Mouse (Mus musculus) lung, adult 2 months (tissue): ENCODE data around the gene Dnase1l2. TPM values are rescaled to one million over a fixed set of nuclear protein-coding genes. Genes with fewer than 3 reads are reported as not detected.

Experiments used
- DNase-seq: peaks from one replicate; pipeline ENCODE4 v3.0.0; 2022
- H3K4me1 ChIP-seq: fragments of 200-500 bp; 2 replicates; pipeline ENCODE4 v1.6.1; 2011; ENCODE audit warnings: low read length; ENCODE audit not compliant: control insufficient read depth, insufficient read depth
- H3K4me3 ChIP-seq: fragments of 200-500 bp; replicated peaks from 2 replicates; pipeline ENCODE3; 2011; ENCODE audit warnings: low read depth, mild to moderate bottlenecking, control low read depth, low read length; ENCODE audit errors: extremely low read depth
- CTCF ChIP-seq: fragments of 200-500 bp; IDR thresholded peaks from 2 replicates; pipeline ENCODE4 v1.5.1; 2011; ENCODE audit warnings: mild to moderate bottlenecking, low read length, control low read depth; ENCODE audit not compliant: insufficient read depth
- POLR2A ChIP-seq: fragments of 200-500 bp; IDR thresholded peaks from 2 replicates; pipeline ENCODE4 v1.6.1; 2011; ENCODE audit warnings: low read depth, mild to moderate bottlenecking, control low read depth, low read length, borderline replicate concordance; ENCODE audit errors: extremely low read depth
- WGBS: fragments of 180-500 bp; shearing (Covaris S2); methylation state at CpG from one replicate; pipeline ENCODE4 v1.1.7; 2018; 5-methylcytosine and 5-hydroxymethylcytosine counted together
- polyA plus RNA-seq: library from polyadenylated mRNA; depleted of rRNA; stranded (reverse); fragments of >200 nt; gene quantifications from 2 replicates; pipeline ENCODE4 v1.2.3, GENCODE M21; 2012

The Dnase1l2 gene
- polyA plus RNA-seq, 1 experiment = 22.4 TPM

DNA sequence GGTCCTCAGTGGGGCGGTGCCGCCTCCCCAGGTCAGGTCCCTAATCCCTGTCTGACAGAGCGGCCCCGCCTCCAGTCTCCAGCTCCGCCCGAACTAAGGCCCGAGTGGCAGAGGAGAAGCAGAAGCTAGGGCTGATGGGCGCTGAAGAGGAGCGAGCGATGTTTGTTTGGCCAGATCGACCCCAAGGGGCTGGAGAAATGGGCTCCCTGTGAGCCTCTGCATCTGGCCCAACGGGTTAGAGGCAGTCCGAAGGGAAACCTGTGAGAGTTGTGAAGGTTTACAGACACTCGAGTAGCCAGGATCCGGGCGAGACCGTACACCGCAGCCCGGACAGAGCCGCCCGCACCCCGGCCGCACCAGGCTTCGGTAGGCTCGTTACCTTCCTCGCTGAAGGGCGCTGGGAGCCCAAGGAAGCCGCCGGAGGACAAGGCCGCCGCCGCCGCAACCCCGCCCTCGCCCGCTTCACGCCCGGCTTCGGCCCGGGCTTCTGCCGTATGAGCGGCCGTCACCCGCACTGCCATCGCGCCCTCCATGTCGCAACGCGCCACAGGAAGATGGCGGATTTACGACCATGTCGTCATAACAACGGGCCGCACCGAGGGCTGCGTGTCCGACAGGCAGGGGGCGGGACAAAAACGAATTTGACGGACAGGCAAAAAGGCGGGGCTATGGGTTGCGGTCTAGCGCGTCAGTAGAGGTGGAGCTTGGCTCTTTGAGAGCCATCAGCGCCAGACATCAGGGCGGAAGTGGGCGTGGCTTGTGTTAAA is 12.0 kb upstream of the Dnase1l2 start:
- peak overlapping the region; percentile 87 for H3K4me3 ChIP-seq
- under 1% methylated on average over 67 of the region's 67 CpGs for WGBS
- H3K4me1 ChIP-seq = no peaks in the 10 kb centered on the region; the same call in 1 of the 2 replicates
- TF ChIP-seq POLR2A = peak; percentile 90; the same call in 1 of the 2 replicates
- TF ChIP-seq CTCF = no peak
- DNase-seq = peak; percentile 99

DNA sequence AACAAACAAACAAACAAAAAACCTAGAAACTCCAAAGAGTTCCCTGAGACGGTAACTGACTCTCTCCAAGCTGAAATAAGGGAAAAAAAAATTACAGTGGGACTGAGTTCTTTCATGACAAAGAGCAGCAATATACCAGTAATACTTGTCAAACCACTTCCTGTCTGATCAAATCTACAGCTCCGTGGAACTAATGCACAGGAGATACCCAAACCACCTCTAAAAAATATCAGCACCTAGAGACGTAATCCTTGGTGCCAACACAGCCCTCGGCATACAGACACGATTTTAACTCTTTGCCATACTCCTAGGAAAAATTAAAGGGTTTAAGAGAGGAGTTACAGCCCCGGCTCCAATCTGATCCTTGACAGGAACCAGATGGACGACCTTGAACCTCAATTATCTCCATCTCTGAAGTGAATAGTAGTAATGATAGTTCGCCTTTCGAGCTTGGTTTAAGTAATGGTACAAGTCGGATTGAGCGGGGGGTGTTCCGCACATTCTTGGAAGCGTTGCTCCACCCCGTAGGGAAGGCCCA is 11.4 kb upstream of the Dnase1l2 start:
- peak overlapping the region; percentile 87 for H3K4me3 ChIP-seq
- H3K4me1 ChIP-seq = no peaks in the 10 kb centered on the region; the same call in 1 of the 2 replicates
- DNase-seq = no peak
- 2% methylated on average over 14 of the region's 14 CpGs for WGBS
- TF ChIP-seq CTCF (no peak), POLR2A (no peak)

DNA sequence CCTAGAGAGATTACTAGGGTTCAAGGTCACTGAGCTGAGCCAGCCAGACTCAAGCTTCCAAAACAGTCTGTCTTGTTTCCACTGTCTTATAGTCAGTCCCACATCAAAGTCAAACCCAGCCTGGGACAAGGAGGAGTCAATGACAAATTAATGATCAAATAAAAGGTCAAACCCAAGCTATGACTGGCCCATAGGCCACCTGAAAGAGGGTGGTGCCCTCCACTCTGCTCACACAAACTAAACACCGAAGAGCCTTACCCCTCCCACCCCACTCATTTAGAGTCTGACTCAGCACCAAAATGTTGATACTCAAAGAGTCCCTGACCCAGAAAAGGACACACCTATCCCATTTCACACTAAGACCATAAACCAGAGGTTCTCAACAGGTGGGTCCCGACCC is 10.5 kb upstream of the Dnase1l2 start:
- no peak for DNase-seq
- no peaks in the 10 kb centered on the region; the same call in 1 of the 2 replicates for H3K4me1 ChIP-seq
- TF ChIP-seq CTCF (no peak), POLR2A (no peak)
- WGBS = 58% methylated on average over 2 of the region's 2 CpGs
- H3K4me3 ChIP-seq = no peak overlapping the region

DNA sequence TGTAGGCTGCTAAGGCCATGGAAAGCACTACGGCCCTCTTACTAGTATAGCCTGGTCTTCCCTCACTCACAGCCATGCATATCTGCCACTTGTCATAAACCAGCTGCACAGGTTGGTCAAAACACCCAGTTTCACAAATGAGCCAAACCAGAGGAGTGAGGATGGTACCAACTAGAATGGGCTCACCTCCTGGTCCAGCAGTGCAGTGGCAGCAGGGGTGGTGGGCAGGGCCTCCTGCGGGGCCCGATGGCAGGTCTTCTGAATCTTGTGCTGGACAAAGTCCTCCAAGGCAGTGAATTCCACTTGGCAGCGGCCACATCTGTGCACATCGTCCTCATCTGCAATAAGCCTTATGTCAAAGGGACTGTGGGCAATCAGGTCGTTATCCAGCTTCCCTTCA is 8.3 kb upstream of the Dnase1l2 start:
- H3K4me3 ChIP-seq = no peak overlapping the region
- TF ChIP-seq CTCF (no peak), POLR2A (no peak)

DNA sequence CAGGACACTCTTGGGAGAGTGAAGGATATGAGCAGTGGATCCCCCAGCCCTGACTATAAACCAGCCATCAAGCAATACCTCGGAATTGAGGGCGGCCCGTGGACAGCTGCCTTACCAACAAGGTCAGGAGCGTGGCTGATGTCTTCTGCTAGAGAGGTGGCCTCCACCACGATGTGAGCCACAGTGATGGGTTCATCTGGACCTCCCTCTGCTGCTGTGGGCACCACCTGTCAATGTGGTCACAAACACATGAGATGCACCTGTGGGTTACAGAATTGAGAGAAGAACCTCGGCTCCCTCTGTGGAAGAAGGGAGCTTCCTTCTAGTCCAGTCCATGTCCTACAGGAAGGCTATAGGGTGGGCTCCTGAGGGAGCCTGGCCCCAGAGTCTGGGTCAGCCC is 6.6 kb upstream of the Dnase1l2 start:
- TF ChIP-seq POLR2A (no peak), CTCF (no peak)
- WGBS = 89% methylated on average over 6 of the region's 6 CpGs
- Histone ChIP-seq H3K4me3 (no peak overlapping the region), H3K4me1 (no peaks in the 10 kb centered on the region; the same call in 1 of the 2 replicates)
- DNase-seq = no peak

More for the DNA sequence above, 8.3 kb upstream of the Dnase1l2 start:
- whole genome bisulfite sequencing = 96% methylated on average over 6 of the region's 6 CpGs
- DNase-seq = no peak
- H3K4me1 ChIP-seq = no peaks in the 10 kb centered on the region; the same call in 1 of the 2 replicates

DNA sequence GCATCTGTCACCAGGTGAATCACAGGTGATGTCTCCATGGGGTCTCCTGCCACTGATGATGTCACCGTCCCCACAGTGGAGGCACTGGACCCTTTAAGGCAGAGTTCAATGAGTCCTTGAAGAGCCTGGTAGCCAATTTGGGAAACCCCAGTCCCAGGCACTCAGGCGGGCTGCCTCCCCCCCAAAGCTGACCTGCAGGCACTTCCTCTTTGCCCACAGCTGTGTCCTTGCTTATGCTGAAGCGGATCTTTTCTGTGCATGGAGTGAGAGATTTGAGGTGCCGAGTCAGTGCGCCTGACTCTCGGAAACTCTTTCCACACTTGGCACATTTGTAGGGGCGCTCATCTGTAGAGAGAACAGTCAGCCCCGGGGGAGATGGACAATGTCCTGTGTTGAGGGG is 3.7 kb upstream of the Dnase1l2 start:
- TF ChIP-seq POLR2A = no peak
- no peak for TF ChIP-seq CTCF
- Histone ChIP-seq H3K4me3 (no peak overlapping the region), H3K4me1 (no peaks in the 10 kb centered on the region)
- DNase-seq = no peak
- 95% methylated on average over 8 of the region's 8 CpGs for WGBS

DNA sequence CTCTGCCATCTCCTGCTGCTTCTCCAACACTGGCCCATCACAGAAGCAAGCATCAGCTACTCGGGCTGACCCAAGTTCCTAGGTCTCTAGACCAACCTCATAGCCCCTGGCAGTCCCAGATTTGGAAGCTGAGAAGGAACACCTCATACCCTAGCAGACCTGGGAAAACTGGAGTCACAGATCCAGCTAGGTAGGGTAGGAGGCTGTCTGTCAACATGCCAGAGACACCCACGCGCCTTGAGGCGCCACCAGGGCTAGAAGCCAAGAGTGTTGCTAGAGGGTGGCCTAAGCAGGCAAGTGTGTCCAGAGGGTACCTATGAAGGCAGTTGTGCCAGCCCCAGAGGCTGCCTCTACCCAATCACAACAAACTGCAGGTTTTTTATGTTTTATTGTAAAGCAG is 504 bp upstream of the Dnase1l2 start:
- TF ChIP-seq CTCF (no peak), POLR2A (no peak)
- WGBS = 86% methylated on average over 4 of the region's 4 CpGs
- Histone ChIP-seq H3K4me1 (no peaks in the 10 kb centered on the region), H3K4me3 (no peak overlapping the region)
- DNase-seq = no peak

DNA sequence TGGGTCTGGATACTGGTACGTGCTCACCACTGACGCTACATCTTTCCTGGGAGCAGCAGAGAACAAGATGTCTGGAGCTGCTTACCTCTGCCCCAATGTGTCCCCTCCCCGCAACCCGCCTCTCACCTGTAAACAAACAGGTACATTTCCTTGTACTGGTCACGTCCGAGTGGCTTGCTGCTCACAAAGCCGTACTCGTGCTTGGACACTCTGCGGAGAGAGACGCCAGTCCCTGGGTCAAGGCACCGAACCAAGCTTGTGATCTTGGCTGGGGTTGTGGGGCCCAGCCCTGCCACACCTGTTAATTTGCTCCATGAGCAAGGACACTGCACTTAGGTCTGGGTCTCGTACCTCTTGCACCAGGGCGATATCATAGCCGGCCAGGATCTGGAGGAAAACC is 798 bp downstream of the Dnase1l2 start:
- Histone ChIP-seq H3K4me3 (no peak overlapping the region), H3K4me1 (no peaks in the 10 kb centered on the region)
- WGBS = 87% methylated on average over 14 of the region's 14 CpGs
- TF ChIP-seq CTCF (no peak), POLR2A (no peak)
- no peak for DNase-seq

DNA sequence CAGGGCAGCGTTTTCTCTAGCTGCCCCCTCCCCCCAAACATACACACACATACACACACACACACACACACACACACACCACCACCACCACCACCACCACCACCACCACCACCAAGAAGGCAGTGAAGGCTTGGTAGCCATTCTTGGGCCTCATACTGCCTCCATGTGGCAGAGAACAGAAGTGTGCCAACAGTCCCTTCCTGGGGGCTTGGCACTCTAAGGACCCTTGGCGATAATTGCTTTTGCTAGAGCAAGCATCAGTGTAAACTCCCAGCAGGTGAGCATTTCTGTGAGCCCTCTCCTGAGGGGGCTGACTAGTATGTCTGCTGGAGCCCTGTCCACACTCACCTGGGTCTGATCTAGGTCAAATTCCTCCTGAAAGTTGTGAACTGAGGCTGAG is 1.8 kb downstream of the Dnase1l2 start:
- Histone ChIP-seq H3K4me3 (no peak overlapping the region), H3K4me1 (no peaks in the 10 kb centered on the region)
- peak; percentile 22; the same call in 1 of the 2 replicates for TF ChIP-seq CTCF
- TF ChIP-seq POLR2A = no peak
- WGBS = 49% methylated on average over 2 of the region's 2 CpGs
- no peak for DNase-seq

DNA sequence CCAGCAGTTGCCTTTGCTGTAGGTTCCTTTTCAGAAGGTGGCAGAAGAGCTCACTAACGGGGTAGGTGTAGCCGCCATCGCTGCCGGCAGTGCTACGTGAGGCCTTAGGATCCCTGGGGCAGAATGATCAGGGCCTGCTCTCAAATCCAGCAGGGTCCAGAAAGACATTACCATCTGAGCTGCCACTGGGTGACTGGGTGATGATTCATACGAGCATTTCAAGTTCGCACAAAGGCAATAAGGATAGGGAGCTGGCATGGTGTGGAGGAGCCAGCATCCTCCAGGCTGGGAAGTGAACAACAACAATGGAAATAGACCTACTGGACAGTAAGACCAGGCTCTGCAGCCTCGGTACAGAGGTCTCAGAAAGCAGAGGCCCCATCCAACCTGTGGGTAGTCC is 2.5 kb downstream of the Dnase1l2 start:
- no peak for DNase-seq
- no peak for TF ChIP-seq CTCF
- TF ChIP-seq POLR2A = no peak
- no peaks in the 10 kb centered on the region for H3K4me1 ChIP-seq
- 88% methylated on average over 8 of the region's 8 CpGs for WGBS
- no peak overlapping the region for H3K4me3 ChIP-seq
